Mouse (Mus musculus) E14TG2a.4 (cell line): ENCODE measurements around the gene Traf3ip1.

Experiments
- CTCF ChIP-seq: conservative IDR thresholded peaks from 2 replicates; pipeline ENCODE4 v1.5.1; 2014; ENCODE audit warnings: low read length
- NANOG ChIP-seq: IDR thresholded peaks from 2 replicates; pipeline ENCODE4 v1.6.1; 2014; ENCODE audit warnings: borderline replicate concordance, low read length, mixed read lengths
- POU5F1 ChIP-seq: IDR thresholded peaks from 2 replicates; pipeline ENCODE4 v1.6.1; 2014; ENCODE audit warnings: low read length, borderline replicate concordance

DNA sequence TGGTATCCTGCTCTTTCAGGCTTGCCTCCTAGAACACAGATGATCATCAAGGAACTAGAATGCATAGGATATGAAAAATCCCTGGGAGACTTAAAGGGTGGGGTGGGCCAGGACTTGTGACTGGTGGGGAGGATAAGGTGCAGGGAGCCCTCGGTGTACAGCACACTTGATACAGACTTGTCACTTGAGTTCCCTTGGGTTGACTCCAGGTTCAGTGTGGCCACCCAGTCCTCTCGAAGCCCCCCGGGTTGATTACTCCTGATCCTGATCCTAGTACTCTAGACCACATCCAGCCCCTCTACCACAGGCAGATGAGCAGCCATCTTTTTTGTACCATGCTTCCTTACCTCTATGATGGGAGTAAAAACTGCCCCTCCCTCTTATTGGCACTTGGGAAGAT is 39.5 kb upstream of the Traf3ip1 start:
- no peak for TF ChIP-seq CTCF
- no peak for TF ChIP-seq NANOG
- no peak for TF ChIP-seq POU5F1
